Mouse (Mus musculus): ENCODE measurements around the gene Syne3. TPM values are rescaled to one million over a fixed set of nuclear protein-coding genes. Genes with fewer than 3 reads are reported as not detected.

Gene Syne3
- total RNA-seq, 2 experiments from 2014 or later, result 1.2 to 1.3 TPM

GRCm38 (mm10) chr12:104978420-104978819, 31.2 kb downstream of the Syne3 start:
- DNase-seq (ENCODE audit: extremely low spot score in 1 of 2, low spot score in 1 of 2), result no peak

DNA sequence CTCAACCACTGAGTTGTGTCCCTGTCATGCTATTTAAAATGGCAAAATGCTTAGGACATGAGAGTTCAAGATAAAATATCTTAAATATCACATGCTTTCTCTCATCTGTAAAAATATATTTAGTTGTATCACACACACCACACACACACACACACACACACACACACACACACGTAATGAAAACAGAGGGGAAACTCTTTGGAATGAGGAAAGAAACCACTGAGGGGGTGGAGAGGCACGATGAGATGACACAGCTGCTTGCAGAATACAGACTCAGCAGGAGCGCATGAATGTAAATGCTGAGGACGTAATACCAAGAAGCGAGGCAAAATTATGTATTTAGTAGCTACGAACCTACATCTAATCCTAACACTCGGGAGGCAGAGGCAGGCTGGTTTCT, 32.7 kb downstream of the Syne3 start:
- DNase-seq (ENCODE audit: extremely low spot score in 1 of 2, low spot score in 1 of 2), result no peak

DNA sequence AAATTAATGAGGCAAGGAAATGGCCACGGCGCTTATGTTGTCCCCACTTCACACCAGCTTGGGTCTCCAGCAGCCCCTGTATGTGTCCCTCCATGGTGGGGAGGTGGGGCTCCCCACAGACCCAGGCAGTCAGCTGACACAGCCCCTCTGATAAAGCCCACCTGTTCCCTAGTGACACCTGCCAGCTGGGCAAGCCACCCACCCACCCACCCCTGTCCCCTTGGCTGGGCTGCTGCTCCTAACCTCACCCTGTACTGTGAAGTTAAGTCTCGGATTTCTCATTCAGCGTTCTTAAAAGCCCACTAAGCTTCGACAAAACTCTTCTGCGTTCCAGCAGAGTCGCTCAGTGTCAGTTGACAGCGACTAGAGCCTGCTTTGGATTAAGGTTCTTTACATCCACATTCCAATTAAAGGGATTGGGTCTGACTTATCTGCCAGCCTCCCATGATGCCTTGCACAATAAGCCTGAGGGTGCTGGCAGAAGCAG, 33.2 kb downstream of the Syne3 start:
- no peak for DNase-seq (ENCODE audit: extremely low spot score in 1 of 2, low spot score in 1 of 2)

GRCm38 (mm10) chr12:104972860-104973259, 36.7 kb downstream of the Syne3 start:
- no peak for DNase-seq (ENCODE audit: extremely low spot score in 1 of 2, low spot score in 1 of 2)

- no peak for DNase-seq (ENCODE audit: extremely low spot score in 1 of 2, low spot score in 1 of 2)
These were observed 40.0 kb downstream of the Syne3 start for GRCm38 (mm10) chr12:104969618-104970017.

- DNase-seq (ENCODE audit: extremely low spot score in 1 of 2, low spot score in 1 of 2), result no peak
These were observed 40.4 kb downstream of the Syne3 start for GRCm38 (mm10) chr12:104969177-104969576.

- no peak for DNase-seq (ENCODE audit: extremely low spot score in 1 of 2, low spot score in 1 of 2)
These were observed 44.4 kb downstream of the Syne3 start for GRCm38 (mm10) chr12:104964953-104965911.

DNA sequence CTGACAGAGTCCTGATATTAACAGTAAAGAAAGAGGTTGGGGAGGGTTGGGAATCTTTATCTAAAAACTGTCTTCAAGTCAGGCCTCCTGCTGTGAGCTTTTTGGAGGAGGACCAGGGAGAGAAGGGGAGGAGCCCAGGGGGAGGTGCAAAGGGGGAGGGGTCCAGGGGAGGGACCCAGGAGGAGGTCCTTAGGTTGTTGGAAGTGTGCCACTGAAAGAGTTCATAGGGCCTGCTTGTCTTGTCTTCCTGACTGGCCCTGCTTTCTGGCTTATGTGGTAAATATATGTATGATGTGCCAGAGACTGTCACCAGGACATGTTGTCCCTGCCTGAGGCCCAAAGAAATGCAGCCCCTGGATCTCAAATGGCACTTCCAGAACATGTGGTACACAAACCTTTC, 49.2 kb downstream of the Syne3 start:
- DNase-seq (ENCODE audit: extremely low spot score in 1 of 2, low spot score in 1 of 2), result no peak

DNA sequence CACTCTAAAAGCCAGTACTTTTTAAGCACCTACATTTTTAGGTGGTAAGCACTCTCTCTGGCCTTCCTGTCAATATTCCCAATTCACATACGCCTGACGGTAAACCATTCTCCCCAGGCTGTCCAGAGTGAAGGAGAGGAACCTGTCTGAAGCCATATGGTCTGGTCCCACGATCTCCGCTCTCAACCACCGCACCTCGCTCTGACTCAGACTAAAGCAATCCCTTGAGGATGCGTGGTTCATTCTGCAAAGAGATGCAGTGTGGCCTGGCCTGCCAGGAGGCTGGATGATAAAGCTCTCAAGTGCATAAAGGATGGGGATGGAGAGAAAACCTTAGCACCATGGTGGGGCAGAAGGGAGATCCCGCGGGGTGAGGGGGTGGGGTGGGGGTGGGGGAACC, 49.6 kb downstream of the Syne3 start:
- DNase-seq (ENCODE audit: extremely low spot score in 1 of 2, low spot score in 1 of 2), result no peak

GRCm38 (mm10) chr12:104958263-104958662, 51.3 kb downstream of the Syne3 start:
- DNase-seq (ENCODE audit: extremely low spot score in 1 of 2, low spot score in 1 of 2), result no peak

DNA sequence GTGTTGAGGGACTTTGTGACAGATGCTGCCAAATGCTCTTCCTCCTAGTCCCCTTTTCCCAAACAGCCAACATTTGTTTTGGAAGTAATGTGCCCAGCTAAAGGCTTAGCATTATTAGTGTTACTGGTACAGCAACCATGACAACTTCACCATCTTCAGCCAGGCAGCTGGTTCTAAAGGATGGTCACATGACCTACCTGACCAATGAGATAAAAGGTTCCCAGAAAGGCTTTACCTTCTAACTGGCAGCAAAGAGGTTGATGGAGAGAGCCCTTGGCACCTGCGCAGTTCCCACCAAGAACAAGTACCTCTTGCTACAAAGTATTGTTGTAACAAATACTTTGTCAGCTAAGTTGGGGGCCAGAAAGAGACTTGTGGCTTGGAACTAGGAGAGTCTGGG, 52.4 kb downstream of the Syne3 start:
- DNase-seq (ENCODE audit: extremely low spot score in 1 of 2, low spot score in 1 of 2), result no peak

GRCm38 (mm10) chr12:104956406-104956805, 53.2 kb downstream of the Syne3 start:
- no peak for DNase-seq (ENCODE audit: extremely low spot score in 1 of 2, low spot score in 1 of 2)

DNA sequence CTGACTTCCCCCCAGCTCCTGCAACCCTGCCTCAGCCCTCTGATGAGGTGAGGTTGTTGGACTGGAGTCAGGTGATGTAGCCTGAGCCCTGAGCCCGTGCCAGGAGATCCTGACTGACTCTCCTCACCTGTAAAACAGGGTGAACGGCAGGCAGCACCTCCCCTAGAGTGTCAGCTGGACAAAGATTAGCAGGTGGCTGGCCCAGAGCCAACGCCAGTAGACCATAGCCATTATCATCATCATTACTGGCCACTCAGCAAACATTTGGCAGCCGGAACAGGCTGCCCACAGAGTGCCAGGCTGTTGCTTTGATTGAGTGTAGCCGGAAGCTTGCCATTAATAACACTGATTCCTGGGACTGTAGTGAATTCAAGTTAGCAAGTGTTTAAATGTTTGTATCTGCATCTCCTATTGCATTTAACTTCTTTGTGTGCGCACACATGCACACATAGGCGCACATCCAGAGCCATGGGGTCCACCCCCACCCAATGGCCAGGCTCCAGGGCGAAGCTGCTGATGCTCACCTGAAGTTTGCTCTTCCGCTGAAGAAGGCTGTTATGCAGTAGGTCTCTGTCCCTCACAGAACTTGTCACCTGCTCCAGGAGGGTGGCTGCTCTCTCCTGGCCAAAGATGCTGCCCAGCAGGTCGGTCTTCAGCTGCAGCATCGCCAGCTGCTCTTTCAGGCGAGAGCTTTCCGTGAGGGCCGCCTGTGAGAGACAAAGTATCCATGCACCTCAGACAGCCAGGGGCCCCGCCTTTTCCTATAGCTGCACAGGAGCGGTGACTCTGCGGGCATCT, 54.4 kb downstream of the Syne3 start:
- no peak for DNase-seq (ENCODE audit: extremely low spot score in 1 of 2, low spot score in 1 of 2)

DNA sequence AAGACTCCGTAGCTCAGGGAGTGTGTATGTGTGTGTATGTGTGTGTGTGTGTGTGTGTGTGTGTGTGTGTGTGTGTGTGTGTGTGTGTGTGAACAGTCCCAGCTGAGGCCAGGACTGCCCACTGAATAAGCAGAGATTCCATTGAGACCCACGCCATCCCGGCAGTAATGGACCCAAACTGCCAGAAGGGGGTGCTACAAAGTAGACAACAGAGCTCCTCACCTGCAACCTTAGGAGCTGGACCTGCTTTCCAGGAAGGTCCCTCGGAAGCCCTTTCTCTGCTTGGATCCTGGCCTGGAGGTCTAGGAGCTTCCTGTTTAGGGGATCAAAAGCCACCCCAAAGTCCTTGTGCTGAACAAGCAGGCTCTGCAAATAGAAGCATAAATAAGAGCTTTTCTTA, 55.7 kb downstream of the Syne3 start:
- peak in 1 of 2 experiments; percentile 66 for DNase-seq (ENCODE audit: extremely low spot score in 1 of 2, low spot score in 1 of 2)

DNA sequence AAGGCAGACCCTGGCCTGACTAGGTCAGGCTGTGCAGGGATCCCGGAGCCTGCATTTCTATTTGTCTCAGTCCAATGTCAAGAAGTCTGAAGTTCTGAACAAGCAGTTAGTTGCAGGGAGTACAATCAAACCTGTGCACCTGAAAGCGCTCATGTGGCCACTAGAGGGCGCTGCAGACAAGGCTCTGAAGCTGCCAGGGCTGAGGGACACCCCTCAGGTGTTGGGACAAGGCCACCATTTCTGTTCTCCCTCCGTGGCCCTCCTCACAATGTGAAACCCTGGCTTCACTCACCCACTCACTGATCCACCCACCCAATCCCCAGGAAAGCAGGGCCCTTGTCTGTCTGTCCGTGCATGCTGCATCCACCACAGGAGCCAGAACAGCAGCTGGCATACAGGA, 57.2 kb downstream of the Syne3 start:
- DNase-seq (ENCODE audit: extremely low spot score in 1 of 2, low spot score in 1 of 2), result peak; percentile 75 to 91

GRCm38 (mm10) chr12:104947911-104948310, 61.7 kb downstream of the Syne3 start:
- DNase-seq (ENCODE audit: extremely low spot score in 1 of 2, low spot score in 1 of 2), result no peak

DNA sequence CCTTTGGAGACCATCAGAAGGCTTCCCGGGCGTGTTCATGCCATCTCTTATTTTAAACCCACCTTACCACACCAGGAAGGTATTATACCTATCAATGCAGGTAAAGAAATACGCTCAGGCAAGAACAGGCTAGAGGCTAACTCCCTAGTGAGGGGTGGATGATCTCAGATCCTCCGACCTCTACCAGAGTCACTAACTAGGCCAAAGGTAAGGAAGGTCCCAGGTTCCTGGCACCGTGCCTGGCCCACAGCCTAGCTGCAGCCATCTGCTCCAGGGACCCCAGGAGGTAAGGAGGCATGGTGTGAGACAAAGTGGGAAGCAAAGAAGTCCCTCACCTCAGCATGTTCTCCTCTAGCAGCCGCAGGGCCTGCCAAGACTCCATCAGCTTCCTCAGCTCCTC, 63.4 kb downstream of the Syne3 start:
- no peak for DNase-seq (ENCODE audit: extremely low spot score in 1 of 2, low spot score in 1 of 2)

DNA sequence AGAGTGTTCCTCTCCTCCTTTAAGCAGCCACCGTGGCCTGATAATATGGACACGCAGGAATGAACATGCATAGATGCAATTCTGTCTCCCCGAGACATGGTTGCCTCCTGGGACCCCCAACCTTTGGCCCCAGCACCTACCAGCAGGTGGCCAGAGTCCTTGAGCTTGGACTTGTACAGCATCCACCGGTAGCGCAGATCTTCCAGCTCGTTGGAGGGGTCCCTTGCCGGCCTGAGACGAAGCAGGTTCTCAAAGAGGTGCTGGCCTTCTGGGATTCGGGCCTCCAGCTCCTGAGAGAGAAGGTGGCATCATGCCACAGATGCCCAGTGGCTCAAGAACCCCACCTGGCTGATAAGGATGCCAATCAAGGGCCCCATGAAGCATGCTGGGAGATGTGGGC, 69.1 kb downstream of the Syne3 start:
- no peak for DNase-seq (ENCODE audit: extremely low spot score in 1 of 2, low spot score in 1 of 2)

DNA sequence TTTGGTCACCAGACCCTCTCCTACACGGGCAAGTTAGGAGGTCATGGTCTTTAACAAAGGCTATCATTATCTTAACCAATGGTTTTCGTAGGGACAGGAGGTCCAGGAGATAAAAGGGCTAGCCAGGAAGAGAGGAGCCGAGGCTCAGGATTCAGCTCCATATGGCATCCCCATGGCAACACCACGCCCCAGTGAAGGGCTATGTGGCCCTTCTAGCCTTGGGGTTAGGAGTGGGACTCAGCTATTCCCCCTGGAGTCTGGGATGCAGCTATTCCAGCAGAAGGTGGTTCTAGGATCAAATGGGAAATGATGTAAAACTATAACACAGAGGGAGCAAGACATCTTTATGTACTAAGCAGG, 69.6 kb downstream of the Syne3 start:
- no peak for DNase-seq (ENCODE audit: extremely low spot score in 1 of 2, low spot score in 1 of 2)

- peak; percentile 72 to 90 for DNase-seq (ENCODE audit: extremely low spot score in 1 of 2, low spot score in 1 of 2)
These were observed 70.1 kb downstream of the Syne3 start for GRCm38 (mm10) chr12:104939372-104940026.

- no peak for DNase-seq (ENCODE audit: extremely low spot score in 1 of 2, low spot score in 1 of 2)
These were observed 70.7 kb downstream of the Syne3 start for GRCm38 (mm10) chr12:104938935-104939334.
